Mouse (Mus musculus) hindbrain, embryonic 11.5 days (tissue): Measurements from ENCODE around the gene Adh6b. TPM values are rescaled to one million over a fixed set of nuclear protein-coding genes. Genes with fewer than 3 reads are reported as not detected.
"Not testable (repeated sequence)": the region's sequence is repeated elsewhere in the genome, so short reads cannot be mapped to it uniquely, and the experiment has no call there.

ENCODE experiments used
- ATAC-seq: fragments of 200-750 bp; cut with Nextera tagmentation; 2 replicates; pipeline ENCODE4 v1.8.0; 2017; ENCODE audit warnings: mild to moderate bottlenecking, moderate TSS enrichment, moderate library complexity; ENCODE audit not compliant: low FRiP score
- DNase-seq: peaks from one replicate; pipeline ENCODE4 v3.0.0-alpha.2; 2015; ENCODE audit warnings: low spot score
- H3K27ac ChIP-seq: fragments of 300-500 bp; sonication (generic); 2 replicates; pipeline ENCODE4 v1.5.1; 2014; ENCODE audit warnings: mild to moderate bottlenecking, low read depth, low read length
- H3K27me3 ChIP-seq: fragments of 300-500 bp; sonication (generic); 2 replicates; pipeline ENCODE4 v1.6.1; 2014; ENCODE audit warnings: mild to moderate bottlenecking, low read length, moderate library complexity, mixed read lengths; ENCODE audit not compliant: control insufficient read depth, insufficient read depth
- H3K36me3 ChIP-seq: fragments of 300-500 bp; sonication (generic); 2 replicates; pipeline ENCODE4 v1.6.1; 2014; ENCODE audit warnings: mild to moderate bottlenecking, low read length, moderate library complexity, mixed read lengths; ENCODE audit not compliant: control insufficient read depth, insufficient read depth
- H3K4me1 ChIP-seq: fragments of 300-500 bp; sonication (generic); replicated peaks from 2 replicates; pipeline ENCODE4 v1.6.1; 2014; ENCODE audit warnings: low read length, mixed read lengths; ENCODE audit not compliant: control insufficient read depth, insufficient read depth
- H3K4me2 ChIP-seq: fragments of 300-500 bp; sonication (generic); replicated peaks from 2 replicates; pipeline ENCODE4 v1.6.1; 2014; ENCODE audit warnings: mild to moderate bottlenecking, low read depth, low read length
- H3K4me3 ChIP-seq: fragments of 300-500 bp; sonication (generic); 2 replicates; pipeline ENCODE4 v1.5.1; 2014; ENCODE audit warnings: low read depth, low read length
- H3K9ac ChIP-seq: fragments of 300-500 bp; sonication (generic); 2 replicates; pipeline ENCODE4 v1.6.1; 2014; ENCODE audit warnings: low read depth, low read length
- H3K9me3 ChIP-seq: fragments of 300-500 bp; sonication (generic); 2 replicates; pipeline ENCODE4 v1.6.1; 2016; ENCODE audit warnings: low read length; ENCODE audit not compliant: control insufficient read depth
- WGBS: fragments of 180-500 bp; shearing (Covaris S2); extraction: QIAGEN DNeasy Blood & Tissue Kit; methylation state at CpG from one replicate; pipeline ENCODE4 v1.1.7; 2014; 5-methylcytosine and 5-hydroxymethylcytosine counted together
- polyA plus RNA-seq: library from polyadenylated mRNA; unstranded; fragments of >200 nt; fragmentation: Nextera tagmentation; extraction: Ambion mirVana; gene quantifications from 2 replicates; pipeline ENCODE4 v1.2.1, GENCODE M21; 2014

Adh6b gene
- polyA plus RNA-seq, 1 experiment from 2014 or later: 0.37 TPM

DNA sequence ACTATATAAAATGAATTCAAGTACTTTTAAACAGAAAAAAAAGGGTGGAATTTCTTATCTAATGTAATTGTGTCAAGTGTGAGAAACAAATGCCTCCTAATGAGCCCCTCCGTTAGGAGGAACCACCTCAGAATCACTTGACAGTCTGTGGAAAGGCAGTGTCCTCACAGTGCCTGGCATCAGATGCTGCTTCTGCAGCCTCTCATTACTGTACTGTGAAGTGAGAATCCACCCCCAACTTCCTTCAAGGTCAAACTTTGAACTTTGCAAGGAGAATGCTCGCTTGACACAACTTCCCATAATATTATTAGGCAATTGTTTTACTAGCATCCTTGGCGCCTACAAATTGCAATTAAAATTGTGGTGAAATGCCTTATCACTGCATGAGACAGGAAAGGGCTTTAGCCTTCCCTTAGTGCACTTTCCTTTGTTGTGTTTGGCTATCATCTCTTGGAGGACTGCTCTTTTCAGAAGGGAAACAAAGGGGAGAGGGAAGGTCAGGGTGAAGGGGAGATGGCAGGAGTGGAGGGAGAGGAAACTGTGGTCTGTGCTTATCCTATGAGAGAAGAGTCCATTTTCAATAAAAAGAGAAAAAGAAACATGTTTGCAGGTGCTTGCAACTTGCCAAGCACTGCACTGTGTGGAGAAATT, 5.3 kb upstream of the Adh6b start:
- no peak for ATAC-seq
- H3K9ac ChIP-seq: no peak overlapping the region

GRCm38 (mm10) chr3:138347041-138347440, 5.5 kb downstream of the Adh6b start:
- Histone ChIP-seq H3K9ac (no peak overlapping the region), H3K4me3 (no peak overlapping the region), H3K27ac (no peak overlapping the region), H3K9me3 (no peaks in the 10 kb centered on the region), H3K4me1 (no peaks in the 10 kb centered on the region), H3K36me3 (no peaks in the 10 kb centered on the region), H3K27me3 (no peaks in the 10 kb centered on the region), H3K4me2 (no peak overlapping the region)
- DNase-seq (no peak), ATAC-seq (no peak)
- WGBS: 59% methylated on average over 3 of the region's 3 CpGs

More for the DNA sequence above, 5.3 kb upstream of the Adh6b start:
- H3K27ac ChIP-seq: no peak overlapping the region
- 73% methylated on average over 3 of the region's 3 CpGs for WGBS
- H3K36me3 ChIP-seq: no peaks in the 10 kb centered on the region
- H3K4me1 ChIP-seq: no peaks in the 10 kb centered on the region
- no peak for DNase-seq
- H3K4me2 ChIP-seq: no peak overlapping the region
- H3K9me3 ChIP-seq: no peaks in the 10 kb centered on the region
- H3K27me3 ChIP-seq: no peaks in the 10 kb centered on the region
- no peak overlapping the region for H3K4me3 ChIP-seq

- ATAC-seq: no peak
- Histone ChIP-seq H3K9ac (no peak overlapping the region), H3K4me1 (no peaks in the 10 kb centered on the region), H3K4me2 (no peak overlapping the region), H3K27me3 (no peaks in the 10 kb centered on the region), H3K36me3 (no peaks in the 10 kb centered on the region), H3K4me3 (no peak overlapping the region), H3K27ac (no peak overlapping the region), H3K9me3 (no peaks in the 10 kb centered on the region)
- no peak for DNase-seq
- WGBS: 90% methylated on average over 11 of the region's 11 CpGs
Observed at GRCm38 (mm10) chr3:138352012-138352809, 10.6 kb downstream of the Adh6b start.

GRCm38 (mm10) chr3:138358856-138359255, 17.3 kb downstream of the Adh6b start:
- Histone ChIP-seq H3K9ac (no peak overlapping the region), H3K27me3 (no peaks in the 10 kb centered on the region), H3K4me2 (no peak overlapping the region), H3K36me3 (no peaks in the 10 kb centered on the region), H3K27ac (no peak overlapping the region), H3K4me1 (no peaks in the 10 kb centered on the region), H3K9me3 (no peaks in the 10 kb centered on the region), H3K4me3 (no peak overlapping the region)
- no peak for DNase-seq
- no peak for ATAC-seq
- WGBS: 88% methylated on average over 7 of the region's 7 CpGs

DNA sequence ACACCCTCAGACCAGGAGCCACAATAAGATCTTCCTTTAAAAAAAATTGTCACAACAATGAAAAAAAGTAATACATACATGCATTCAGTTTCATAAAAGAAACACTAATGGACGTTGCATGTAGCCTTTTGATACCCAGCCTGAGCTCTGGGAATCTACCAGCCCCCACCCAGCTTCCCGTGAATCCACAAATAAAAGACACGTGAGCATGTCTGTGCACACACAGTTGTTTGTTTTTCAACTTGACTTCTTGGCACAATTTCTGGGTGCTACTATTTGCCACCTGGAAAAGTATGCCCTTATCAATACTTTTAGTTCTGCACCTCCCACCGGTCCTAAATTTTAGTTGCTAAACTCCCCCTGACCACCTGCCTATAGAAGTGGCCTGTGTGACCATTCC, 19.1 kb downstream of the Adh6b start:
- H3K27ac ChIP-seq: no peak overlapping the region
- ATAC-seq (no peak), DNase-seq (no peak)
- no peak overlapping the region for H3K4me3 ChIP-seq
- no peaks in the 10 kb centered on the region for H3K4me1 ChIP-seq
- no peaks in the 10 kb centered on the region for H3K9me3 ChIP-seq
- no peaks in the 10 kb centered on the region for H3K36me3 ChIP-seq
- H3K27me3 ChIP-seq: no peaks in the 10 kb centered on the region
- no peak overlapping the region for H3K9ac ChIP-seq
- H3K4me2 ChIP-seq: no peak overlapping the region
- WGBS: 90% methylated on average over 4 of the region's 4 CpGs

- no peak for ATAC-seq
- 83% methylated on average over 2 of the region's 2 CpGs for WGBS
- no peaks in the 10 kb centered on the region for H3K4me1 ChIP-seq
Observed at GRCm38 (mm10) chr3:138362920-138363319, 21.3 kb downstream of the Adh6b start.

GRCm38 (mm10) chr3:138366181-138366580, 24.6 kb downstream of the Adh6b start:
- no peak overlapping the region for H3K9ac ChIP-seq
- DNase-seq (no peak), ATAC-seq (no peak)
- no peak overlapping the region for H3K4me3 ChIP-seq
- H3K4me1 ChIP-seq: no peaks in the 10 kb centered on the region
- H3K9me3 ChIP-seq: no peaks in the 10 kb centered on the region
- no peaks in the 10 kb centered on the region for H3K36me3 ChIP-seq
- H3K27ac ChIP-seq: no peak overlapping the region
- 86% methylated on average over 2 of the region's 2 CpGs for WGBS
- H3K27me3 ChIP-seq: no peaks in the 10 kb centered on the region
- no peak overlapping the region for H3K4me2 ChIP-seq

More at GRCm38 (mm10) chr3:138362920-138363319, 21.3 kb downstream of the Adh6b start:
- Histone ChIP-seq H3K9me3 (no peaks in the 10 kb centered on the region), H3K27ac (no peak overlapping the region), H3K4me2 (no peak overlapping the region), H3K27me3 (no peaks in the 10 kb centered on the region), H3K4me3 (no peak overlapping the region), H3K9ac (no peak overlapping the region), H3K36me3 (no peaks in the 10 kb centered on the region)
- no peak for DNase-seq

- no peak for DNase-seq
- Histone ChIP-seq H3K4me2 (no peak overlapping the region), H3K27ac (no peak overlapping the region), H3K27me3 (no peaks in the 10 kb centered on the region), H3K36me3 (no peaks in the 10 kb centered on the region), H3K4me1 (no peaks in the 10 kb centered on the region), H3K9ac (no peak overlapping the region), H3K4me3 (no peak overlapping the region), H3K9me3 (no peaks in the 10 kb centered on the region)
- 88% methylated on average over 1 of the region's 1 CpGs for WGBS
- no peak for ATAC-seq
Observed at GRCm38 (mm10) chr3:138369546-138369945, 28.0 kb downstream of the Adh6b start.

- not testable (repeated sequence) for H3K9me3 ChIP-seq, H3K27ac ChIP-seq, DNase-seq, H3K4me1 ChIP-seq, H3K9ac ChIP-seq, H3K4me3 ChIP-seq, H3K27me3 ChIP-seq, H3K4me2 ChIP-seq, ATAC-seq, H3K36me3 ChIP-seq
- WGBS: 67% methylated on average over 4 of the region's 4 CpGs
Observed at GRCm38 (mm10) chr3:138370289-138370688, 28.7 kb downstream of the Adh6b start.
